Mouse (Mus musculus): ENCODE results near the gene Zcchc8.
"Not testable (repeated sequence)": the region's sequence is repeated elsewhere in the genome, so short reads cannot be mapped to it uniquely, and the experiment has no call there.

The Zcchc8 gene

GRCm38 (mm10) chr5:123720328-123721311 is at the start of gene Zcchc8:
Gene Zcchc8, minus strand, starts transcription at chr5:123721100.
- DNase-seq (ENCODE audit: extremely low spot score, low spot score) = peak; percentile 96

GRCm38 (mm10) chr5:123766455-123766854 is 45.6 kb upstream of the Zcchc8 start:
- not testable (repeated sequence) for DNase-seq (ENCODE audit: extremely low spot score, low spot score)

- DNase-seq (ENCODE audit: extremely low spot score, low spot score) = no peak
Measured at GRCm38 (mm10) chr5:123765506-123765905, 44.6 kb upstream of the Zcchc8 start.

GRCm38 (mm10) chr5:123749065-123750064 is 28.5 kb upstream of the Zcchc8 start, which contains the start of the genes Rsrc2 and Kntc1:
Gene Rsrc2, minus strand, starts transcription at chr5:123749414.
Gene Kntc1, plus strand, starts transcription at chr5:123749716.
- DNase-seq (ENCODE audit: extremely low spot score, low spot score) = peak; percentile 97

GRCm38 (mm10) chr5:123748339-123749064 is 27.6 kb upstream of the Zcchc8 start:
- DNase-seq (ENCODE audit: extremely low spot score, low spot score) = no peak

GRCm38 (mm10) chr5:123747604-123748003 is 26.7 kb upstream of the Zcchc8 start:
- no peak for DNase-seq (ENCODE audit: extremely low spot score, low spot score)

GRCm38 (mm10) chr5:123746253-123746652 is 25.4 kb upstream of the Zcchc8 start:
- DNase-seq (ENCODE audit: extremely low spot score, low spot score) = no peak

GRCm38 (mm10) chr5:123744358-123744757 is 23.5 kb upstream of the Zcchc8 start:
- DNase-seq (ENCODE audit: extremely low spot score, low spot score) = no peak

- no peak for DNase-seq (ENCODE audit: extremely low spot score, low spot score)
Measured at GRCm38 (mm10) chr5:123730981-123731380, 10.1 kb upstream of the Zcchc8 start.

- not testable (repeated sequence) for DNase-seq (ENCODE audit: extremely low spot score, low spot score)
Measured at GRCm38 (mm10) chr5:123723816-123724215, 2.9 kb upstream of the Zcchc8 start.

GRCm38 (mm10) chr5:123714622-123715021 is 6.3 kb downstream of the Zcchc8 start:
- DNase-seq (ENCODE audit: extremely low spot score, low spot score) = no peak

- DNase-seq (ENCODE audit: extremely low spot score, low spot score) = no peak
Measured at GRCm38 (mm10) chr5:123713782-123714181, 7.1 kb downstream of the Zcchc8 start.

GRCm38 (mm10) chr5:123709571-123709970 is 11.3 kb downstream of the Zcchc8 start:
- DNase-seq (ENCODE audit: extremely low spot score, low spot score) = no peak

GRCm38 (mm10) chr5:123708598-123708997 is 12.3 kb downstream of the Zcchc8 start:
- no peak for DNase-seq (ENCODE audit: extremely low spot score, low spot score)

- DNase-seq (ENCODE audit: extremely low spot score, low spot score) = no peak
Measured at GRCm38 (mm10) chr5:123700625-123701024, 20.3 kb downstream of the Zcchc8 start.

GRCm38 (mm10) chr5:123699198-123699597 is 21.7 kb downstream of the Zcchc8 start:
- peak; percentile 70 for DNase-seq (ENCODE audit: extremely low spot score, low spot score)

GRCm38 (mm10) chr5:123696961-123697360 is 23.9 kb downstream of the Zcchc8 start:
- no peak for DNase-seq (ENCODE audit: extremely low spot score, low spot score)

- no peak for DNase-seq (ENCODE audit: extremely low spot score, low spot score)
Measured at GRCm38 (mm10) chr5:123696244-123696643, 24.7 kb downstream of the Zcchc8 start.

- no peak for DNase-seq (ENCODE audit: extremely low spot score, low spot score)
Measured at GRCm38 (mm10) chr5:123694468-123694867, 26.4 kb downstream of the Zcchc8 start.

- DNase-seq (ENCODE audit: extremely low spot score, low spot score) = peak; percentile 83
Measured at GRCm38 (mm10) chr5:123684221-123685144, 36.4 kb downstream of the Zcchc8 start, which contains the start of gene Clip1. Gene Clip1, minus strand, starts transcription at chr5:123684618.

All from neural tube, embryonic 10.5 days (tissue).